Mouse (Mus musculus): Measurements from ENCODE around the gene Gtpbp4. TPM values are rescaled to one million over a fixed set of nuclear protein-coding genes. Genes with fewer than 3 reads are reported as not detected.

Gene Gtpbp4
- total and polyA plus RNA-seq, 3 experiments = 9.5 to 296 (median 214) TPM

GRCm38 (mm10) chr13:8933499-8933898, 62.4 kb downstream of the Gtpbp4 start:
- Histone ChIP-seq H3K9me3 (replicated peaks) (no peaks in the 10 kb centered on the region), H3K27me3 (ENCODE audit: insufficient read depth, low read length) (peaks cover 20% of the 10 kb centered on the region), H3K36me3 (replicated peaks) (no peaks in the 10 kb centered on the region), H3K4me3 (ENCODE audit: low read depth, low read length) (no peak overlapping the region), H3K4me1 (ENCODE audit: insufficient read depth, low read depth, low read length) (peaks cover 21% of the 10 kb centered on the region; the same call in 1 of the 2 replicates)
- ATAC-seq (ENCODE audit: extremely low read depth, insufficient number of reproducible peaks, low FRiP score, poor library complexity, severe bottlenecking) = no peak
- peak; percentile 9 for DNase-seq (ENCODE audit: low spot score)
- 0 out of 2 replicates have a peak, but pooled peaks have one; percentile 8 for TF ChIP-seq TAL1 (conservative IDR thresholded peaks at IDR 0.05; ENCODE audit: low read depth, low read length)
- TF ChIP-seq GATA2 (IDR thresholded peaks at IDR 0.05; ENCODE audit: borderline replicate concordance, low read depth, low read length) = no peak

Other genes starting within 250 kb of the Gtpbp4 start
- gene Wdr37, start 124.2 kb downstream of the Gtpbp4 start, total RNA-seq (2014; fragmentation: Nextera tagmentation) = 48.5 and 48.6 TPM in 2 replicates
- 45.1 and 55.5 TPM in 2 replicates for gene Wdr37, start 124.2 kb downstream of the Gtpbp4 start, total RNA-seq (2017)
- 3.9 and 12.2 TPM in 2 replicates for gene Wdr37, start 124.2 kb downstream of the Gtpbp4 start, polyA plus RNA-seq (2012)
- 575 and 668 TPM in 2 replicates for gene Idi1, start 110.6 kb downstream of the Gtpbp4 start, total RNA-seq (2014; fragmentation: Nextera tagmentation)
- 871 and 936 TPM in 2 replicates for gene Idi1, start 110.6 kb downstream of the Gtpbp4 start, total RNA-seq (2017)
- gene Idi1, start 110.6 kb downstream of the Gtpbp4 start, polyA plus RNA-seq (2012) = 24.5 and 27.6 TPM in 2 replicates
- 1.5 and 2.6 TPM in 2 replicates for gene Gm9745, start 47.9 kb downstream of the Gtpbp4 start, total RNA-seq (2014; fragmentation: Nextera tagmentation)
- not detected in 2 replicates for gene Gm9745, start 47.9 kb downstream of the Gtpbp4 start, total RNA-seq (2017)
- gene Gm9745, start 47.9 kb downstream of the Gtpbp4 start, polyA plus RNA-seq (2012) = not detected in 2 replicates
- gene Idi2, start 43.2 kb downstream of the Gtpbp4 start, total RNA-seq (2014; fragmentation: Nextera tagmentation) = 1.4 TPM in 1 of 2 replicates, not detected in the other
- 1.1 and 1.3 TPM in 2 replicates for gene Idi2, start 43.2 kb downstream of the Gtpbp4 start, total RNA-seq (2017)
- gene Idi2, start 43.2 kb downstream of the Gtpbp4 start, polyA plus RNA-seq (2012) = 0.04 and 0.06 TPM in 2 replicates
- gene Larp4b, start 97.8 kb upstream of the Gtpbp4 start, total RNA-seq (2014; fragmentation: Nextera tagmentation) = 233 and 246 TPM in 2 replicates
- gene Larp4b, start 97.8 kb upstream of the Gtpbp4 start, total RNA-seq (2017) = 174 and 208 TPM in 2 replicates
- 53.7 and 66.3 TPM in 2 replicates for gene Larp4b, start 97.8 kb upstream of the Gtpbp4 start, polyA plus RNA-seq (2012)

Measured in G1E (cell line).